Mouse (Mus musculus): ENCODE measurements around the gene Rab33b.
"Not testable (repeated sequence)": the region's sequence is repeated elsewhere in the genome, so short reads cannot be mapped to it uniquely, and the experiment has no call there.

Gene Rab33b

DNA sequence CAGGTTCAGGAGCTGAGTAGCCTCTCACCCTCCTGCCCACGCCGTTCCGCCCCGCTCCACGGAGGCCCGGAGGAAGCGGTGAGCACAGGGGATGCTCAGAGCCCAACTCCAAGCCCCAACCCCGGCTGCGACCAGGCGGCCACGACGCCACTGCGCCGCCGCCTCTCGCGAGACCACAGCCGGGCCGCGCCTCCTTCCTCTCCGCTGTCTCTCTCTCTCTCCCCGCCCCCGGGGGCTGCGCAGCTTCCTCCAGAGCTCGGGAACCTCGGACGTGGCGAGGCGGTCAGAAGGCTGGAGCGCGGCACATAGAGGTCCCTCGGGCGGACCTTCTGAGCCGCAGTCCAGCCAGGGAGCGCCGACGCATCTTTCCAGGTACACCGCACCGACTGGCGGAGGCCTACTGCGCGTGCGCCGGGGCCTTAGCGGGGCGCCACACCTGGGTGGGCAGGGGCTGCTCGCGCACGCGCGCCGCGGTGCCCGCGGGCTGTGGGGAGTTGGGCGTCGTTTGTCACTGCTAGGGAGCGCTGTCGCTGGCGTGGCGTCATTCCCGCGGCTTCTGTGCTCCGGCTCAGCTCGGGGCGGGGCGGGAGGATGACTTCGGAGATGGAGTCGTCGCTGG, at the start of gene Rab33b:
TSS of gene Rab33b (plus strand) at position 180 of the 619 bp plus-strand sequence.
- DNase-seq (ENCODE audit: low spot score in 2 of 2) = peak; percentile 98

DNA sequence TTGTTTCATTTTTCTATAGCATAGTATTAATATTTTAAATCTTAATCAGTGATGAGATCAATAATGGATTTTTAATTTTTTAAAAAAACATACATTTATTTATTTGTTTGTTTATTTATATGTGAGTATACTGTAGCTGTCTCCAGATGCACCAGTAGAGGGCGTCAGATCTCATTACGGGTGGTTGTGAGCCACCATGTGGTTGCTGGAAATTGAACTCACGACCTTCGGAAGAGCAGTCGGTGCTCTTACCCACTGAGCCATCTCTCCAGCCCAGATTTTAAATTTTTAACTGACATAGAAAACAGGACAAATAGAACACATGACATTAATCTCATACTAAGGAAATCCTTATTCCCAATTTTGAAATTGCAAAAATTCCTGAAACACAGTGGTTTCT, 49.4 kb upstream of the Rab33b start:
- not testable (repeated sequence) for DNase-seq (ENCODE audit: low spot score in 2 of 2)

DNA sequence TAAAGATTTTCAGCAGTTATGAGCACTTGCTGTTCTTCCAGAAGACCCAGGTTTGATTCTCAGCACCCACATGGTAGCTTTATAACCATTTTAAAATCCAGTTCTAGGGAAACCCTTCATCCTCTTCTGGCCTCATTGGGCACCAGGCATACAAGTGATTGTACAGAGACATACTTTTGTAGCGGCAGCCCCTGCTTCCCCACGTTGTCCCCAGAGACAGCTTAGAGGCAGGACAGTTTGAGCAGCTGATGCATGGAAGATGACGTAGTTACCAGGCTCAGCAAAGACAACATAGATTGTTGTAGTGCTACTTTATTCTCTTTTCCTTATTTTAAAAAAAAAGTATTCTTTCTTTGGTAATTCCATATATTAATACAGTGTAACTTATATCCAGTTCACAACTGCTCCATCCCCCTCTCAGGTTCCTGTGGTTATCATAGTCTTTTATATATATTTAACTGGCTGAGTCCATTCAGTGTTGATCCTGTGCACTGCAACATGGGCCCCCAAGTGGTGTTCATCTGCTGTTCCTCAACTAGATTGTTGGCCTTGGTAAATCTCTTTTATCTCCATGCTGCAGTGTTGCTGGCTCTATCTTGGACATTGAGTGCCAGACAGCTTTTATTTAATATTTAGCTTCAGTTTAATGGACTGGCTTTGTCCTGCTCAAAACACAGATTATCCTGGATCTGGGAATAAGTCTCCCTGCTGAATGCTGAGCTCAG, 48.7 kb upstream of the Rab33b start:
- DNase-seq (ENCODE audit: low spot score in 2 of 2) = no peak

DNA sequence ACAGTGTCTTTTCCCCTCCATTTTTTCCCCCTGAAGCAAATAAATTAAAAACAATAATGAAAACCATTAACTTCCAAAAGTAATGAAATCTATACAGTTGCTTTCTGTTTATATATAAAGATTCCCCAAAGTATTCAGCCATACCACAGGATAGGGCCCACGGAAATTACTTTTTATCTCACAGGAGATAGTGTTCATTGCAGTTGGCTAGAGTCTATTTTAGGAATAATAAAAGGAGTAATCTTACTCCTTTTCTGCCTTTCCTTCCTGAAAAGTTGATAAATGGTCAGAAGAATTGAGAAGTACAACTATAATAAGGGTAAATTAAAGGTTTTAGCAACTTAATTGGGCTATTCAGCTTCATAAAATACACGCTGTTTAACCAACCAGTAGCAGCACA, 15.2 kb upstream of the Rab33b start:
- DNase-seq (ENCODE audit: low spot score in 2 of 2) = no peak

DNA sequence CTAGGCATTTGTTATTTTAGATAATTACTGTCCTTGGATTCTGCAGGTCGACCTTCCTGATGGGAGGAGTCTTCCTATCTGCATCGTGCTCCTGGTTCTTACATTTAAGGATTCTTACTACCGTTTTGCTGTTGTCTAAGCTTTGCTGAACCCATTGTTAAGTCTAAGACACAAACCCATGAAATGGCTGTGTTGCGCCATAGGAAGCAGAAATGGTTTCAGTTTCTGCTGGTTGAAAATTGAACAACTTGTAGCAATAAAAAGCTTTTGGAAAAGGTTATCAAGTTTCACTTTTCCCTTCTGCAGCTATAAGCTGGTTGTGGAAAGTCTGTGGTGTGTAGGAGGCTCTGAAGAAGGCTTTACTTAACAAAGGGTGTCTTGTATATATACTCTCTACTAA, 8.0 kb upstream of the Rab33b start:
- no peak for DNase-seq (ENCODE audit: low spot score in 2 of 2)

DNA sequence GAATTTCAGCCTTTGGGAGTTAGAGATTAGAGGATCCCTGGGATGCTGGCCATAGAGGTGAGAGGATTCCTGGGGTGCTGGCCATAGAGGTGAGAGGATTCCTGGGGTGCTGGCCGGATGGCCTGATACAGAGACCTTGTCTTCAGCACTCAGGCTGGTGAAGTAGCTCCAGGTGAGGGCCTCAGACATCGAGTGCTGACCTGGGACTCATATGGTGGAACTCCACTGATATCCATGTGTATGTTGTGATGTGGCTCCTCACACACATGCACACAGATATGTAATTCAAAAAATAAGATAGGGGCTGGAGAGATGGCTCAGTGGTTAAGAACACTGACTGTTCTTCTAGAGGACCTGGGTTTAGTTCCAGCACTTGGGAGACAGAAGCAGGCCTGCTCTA, 3.8 kb upstream of the Rab33b start:
- DNase-seq (ENCODE audit: low spot score in 2 of 2) = no peak

DNA sequence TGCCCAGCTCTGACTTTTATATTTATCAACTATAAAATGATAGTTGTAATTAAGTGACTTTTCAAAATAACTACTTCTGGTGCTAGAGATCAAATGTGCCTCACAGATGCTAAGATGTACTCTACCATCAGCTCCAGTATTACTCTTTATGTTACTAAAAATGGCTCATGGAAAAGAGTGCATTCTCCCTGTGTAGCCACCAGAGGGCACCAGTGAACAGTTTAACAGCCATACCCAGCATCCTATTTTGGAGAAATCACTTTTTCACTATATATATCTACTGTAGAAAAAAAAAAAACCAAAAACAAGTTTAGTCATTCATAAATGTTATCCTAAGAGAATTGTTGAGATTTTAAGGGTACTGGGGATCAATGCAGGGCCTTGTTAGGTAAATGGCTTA, 2.7 kb upstream of the Rab33b start:
- DNase-seq (ENCODE audit: low spot score in 2 of 2) = peak; percentile 77 to 82

DNA sequence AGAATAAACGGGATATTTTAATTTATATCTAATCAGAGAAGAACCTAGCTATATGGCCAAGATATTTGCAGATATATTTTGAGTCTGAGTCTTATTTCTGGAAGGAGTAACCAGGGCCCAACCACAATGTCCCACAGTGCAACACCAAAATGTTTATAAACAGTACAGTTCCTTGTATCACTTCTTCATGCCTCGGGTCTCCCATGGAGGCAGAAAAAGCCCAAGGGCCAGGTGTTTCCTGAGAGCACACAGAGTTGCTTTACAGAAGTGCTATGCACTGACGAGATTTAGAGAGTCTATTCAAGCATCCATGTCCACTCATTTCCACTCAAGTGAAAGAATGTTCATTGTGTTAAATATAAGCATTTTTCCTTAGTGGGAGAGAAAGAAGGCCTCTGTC, 1.8 kb upstream of the Rab33b start:
- DNase-seq (ENCODE audit: low spot score in 2 of 2) = no peak

DNA sequence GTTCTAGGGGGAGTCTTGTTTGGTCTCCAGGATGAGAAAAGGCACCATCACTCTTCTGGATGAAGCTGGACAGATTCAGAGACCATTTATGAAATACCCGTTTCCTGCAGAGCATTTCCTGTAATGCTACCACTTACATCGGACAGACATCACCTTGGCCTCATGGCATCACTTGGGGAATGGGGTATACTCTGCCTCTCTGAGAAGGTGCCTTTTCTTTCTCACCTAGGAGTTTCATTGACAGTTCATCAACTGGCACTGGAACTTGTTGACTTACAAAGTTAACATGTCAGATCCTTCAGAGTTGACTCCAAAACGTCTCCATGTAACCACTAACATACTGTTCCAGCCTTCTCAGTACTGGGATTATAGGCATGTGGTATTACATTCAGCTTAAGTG, 939 bp upstream of the Rab33b start:
- DNase-seq (ENCODE audit: low spot score in 2 of 2) = no peak

DNA sequence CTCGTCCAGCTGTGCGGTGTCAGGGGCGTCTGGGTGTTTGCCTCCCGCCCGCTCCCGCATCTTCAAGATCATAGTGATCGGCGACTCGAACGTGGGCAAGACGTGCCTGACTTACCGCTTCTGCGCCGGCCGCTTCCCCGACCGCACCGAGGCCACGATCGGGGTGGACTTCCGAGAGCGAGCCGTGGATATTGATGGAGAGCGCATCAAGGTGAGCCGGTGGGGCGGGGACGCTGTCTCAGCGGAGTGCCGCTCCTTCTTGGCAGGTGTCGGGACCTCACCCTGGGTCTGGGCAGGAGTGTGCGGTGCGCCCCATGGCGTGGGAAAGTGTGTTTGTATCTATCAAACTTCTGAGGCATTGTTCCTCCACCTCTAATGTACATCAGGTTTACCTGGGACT, 650 bp downstream of the Rab33b start:
- no peak for DNase-seq (ENCODE audit: low spot score in 2 of 2)

DNA sequence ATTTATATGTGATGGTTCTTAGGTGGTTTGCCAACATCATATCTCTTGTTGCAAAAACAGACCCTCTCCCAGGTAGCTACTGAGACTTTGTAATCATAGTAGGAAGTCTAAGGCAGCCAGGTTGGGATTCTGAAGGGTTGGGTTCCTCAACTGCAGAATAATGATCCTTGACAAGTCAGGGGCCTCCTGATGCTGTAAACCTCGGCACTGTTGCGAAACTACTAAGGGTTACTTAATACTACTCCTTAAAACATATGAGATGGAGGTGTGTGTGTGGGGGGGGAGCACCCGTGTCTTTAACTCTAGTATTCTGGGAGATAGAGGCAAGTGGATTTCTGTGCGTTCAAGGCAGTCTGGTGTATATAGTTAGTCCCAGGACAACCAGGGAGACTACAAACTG, 1.6 kb downstream of the Rab33b start:
- DNase-seq (ENCODE audit: low spot score in 2 of 2) = no peak

DNA sequence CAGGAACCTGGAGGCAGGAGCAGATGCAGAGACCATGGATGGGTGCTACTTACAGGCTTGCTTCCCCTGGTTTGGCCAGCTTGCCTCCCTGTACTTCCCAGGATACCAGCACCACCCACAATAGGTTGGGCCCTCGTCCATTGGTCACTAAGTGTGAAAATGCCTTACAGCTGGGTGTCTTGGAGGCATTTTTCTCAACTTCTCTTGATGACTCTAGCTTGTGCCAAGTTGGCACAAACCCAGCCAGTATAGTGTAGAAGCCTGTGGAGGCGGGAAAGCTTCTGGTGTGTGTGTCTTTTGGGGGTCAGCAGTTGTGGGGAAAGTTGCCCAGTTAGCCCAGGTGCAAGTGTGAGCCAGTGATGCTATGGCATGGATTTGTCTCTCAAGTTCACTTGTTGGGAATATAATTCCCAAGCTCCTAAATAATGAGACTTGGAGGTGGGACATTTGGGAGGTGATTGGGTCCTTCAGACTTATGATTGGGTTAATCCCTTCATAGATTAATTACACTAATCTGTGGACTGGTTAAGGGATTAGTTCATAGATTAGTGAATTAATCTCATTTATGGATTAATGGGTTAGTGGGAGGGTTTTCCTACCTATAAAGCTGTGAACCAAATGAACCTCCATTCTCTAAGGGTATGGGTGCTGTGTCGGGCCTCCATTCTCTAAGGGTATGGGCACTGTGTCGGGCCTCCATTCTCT, 2.9 kb downstream of the Rab33b start:
- DNase-seq (ENCODE audit: low spot score in 2 of 2) = peak; percentile 57 to 61

DNA sequence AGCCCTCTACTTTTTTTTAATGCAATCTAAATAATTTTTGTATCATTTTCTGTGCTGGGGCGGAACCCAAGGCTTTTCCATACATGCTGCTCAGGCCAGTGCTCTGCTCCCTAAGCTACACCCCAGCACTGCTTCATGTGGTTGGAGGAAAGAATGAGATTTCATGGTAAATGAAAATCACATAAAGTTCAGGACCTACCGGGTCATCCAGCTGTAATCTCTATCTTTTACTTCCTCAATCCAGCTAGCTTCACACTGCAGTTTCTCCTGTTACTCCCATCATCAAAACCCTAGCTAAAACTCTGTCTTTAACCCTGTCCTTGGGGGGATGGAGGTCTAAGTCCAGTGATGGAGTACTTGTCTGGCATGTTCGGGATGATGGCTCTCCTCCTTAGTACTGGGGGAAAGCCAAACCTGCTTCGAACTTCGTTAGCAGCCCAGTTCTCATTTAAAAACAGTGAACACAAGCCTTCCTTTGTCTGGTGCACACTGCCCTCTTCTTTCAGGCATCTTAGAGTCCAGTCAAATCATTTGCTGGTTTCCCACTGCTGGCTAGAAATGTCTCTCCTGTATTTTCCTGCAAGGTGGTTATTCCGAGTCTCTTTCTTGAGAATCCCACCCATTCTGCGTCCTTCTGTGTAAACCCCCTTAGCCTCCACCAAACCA, 6.5 kb downstream of the Rab33b start:
- DNase-seq (ENCODE audit: low spot score in 2 of 2) = peak in 1 of 2 experiments; percentile 51

DNA sequence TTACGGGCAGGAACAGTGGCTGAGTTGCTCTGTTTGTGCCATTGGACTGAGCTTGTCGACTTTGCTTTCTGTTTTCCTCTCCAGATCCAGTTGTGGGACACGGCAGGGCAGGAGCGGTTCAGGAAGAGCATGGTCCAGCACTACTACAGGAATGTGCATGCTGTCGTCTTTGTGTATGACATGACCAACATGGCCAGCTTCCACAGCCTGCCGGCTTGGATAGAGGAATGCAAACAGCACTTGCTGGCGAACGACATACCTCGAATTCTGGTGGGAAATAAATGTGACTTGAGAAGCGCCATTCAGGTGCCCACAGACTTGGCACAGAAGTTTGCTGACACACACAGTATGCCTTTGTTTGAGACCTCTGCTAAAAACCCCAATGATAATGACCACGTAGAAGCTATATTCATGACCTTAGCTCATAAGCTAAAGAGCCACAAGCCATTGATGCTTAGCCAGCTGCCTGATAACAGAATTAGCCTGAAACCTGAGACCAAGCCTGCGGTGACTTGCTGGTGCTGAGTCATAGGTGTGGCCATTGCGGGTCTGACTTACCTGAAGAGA, 9.6 kb downstream of the Rab33b start:
- no peak for DNase-seq (ENCODE audit: low spot score in 2 of 2)

DNA sequence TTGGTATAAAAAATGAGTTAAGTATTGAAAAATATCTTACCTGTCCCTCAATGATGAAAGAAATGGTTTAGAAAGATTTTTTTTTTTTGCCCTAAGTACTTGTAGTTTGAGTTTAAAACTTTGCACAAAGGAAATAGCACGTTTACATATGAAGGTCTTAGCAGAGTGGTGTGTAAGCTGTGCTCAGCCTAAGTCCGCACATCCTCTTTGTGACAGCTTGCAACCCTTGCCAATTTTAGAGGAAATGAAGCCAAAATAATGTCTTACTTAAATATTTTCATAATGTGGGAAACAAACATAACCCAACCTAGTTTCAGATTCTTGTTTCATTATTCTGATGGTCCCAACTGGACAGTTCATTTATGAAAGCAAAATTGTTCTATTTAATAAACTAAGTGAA, 10.7 kb downstream of the Rab33b start:
- DNase-seq (ENCODE audit: low spot score in 2 of 2) = no peak

DNA sequence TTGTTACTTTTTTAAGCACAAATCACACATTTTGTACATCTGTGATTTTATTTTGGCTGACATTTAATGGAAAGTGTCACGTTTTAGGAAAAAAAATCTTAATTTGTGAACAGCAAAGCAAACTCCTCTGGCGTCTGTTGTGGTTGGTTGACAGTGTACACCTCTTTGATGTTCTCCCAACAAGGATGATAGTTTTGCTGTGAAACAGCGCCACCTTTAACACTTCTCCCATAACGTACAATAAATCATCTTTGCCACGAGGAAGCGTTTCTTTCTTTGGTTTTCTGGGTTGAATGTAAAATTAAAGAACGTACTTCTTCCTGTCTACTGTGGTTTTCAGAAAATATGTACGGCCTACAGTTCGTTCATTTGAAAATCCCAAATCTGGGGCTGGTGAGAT, 11.9 kb downstream of the Rab33b start:
- DNase-seq (ENCODE audit: low spot score in 2 of 2) = no peak

DNA sequence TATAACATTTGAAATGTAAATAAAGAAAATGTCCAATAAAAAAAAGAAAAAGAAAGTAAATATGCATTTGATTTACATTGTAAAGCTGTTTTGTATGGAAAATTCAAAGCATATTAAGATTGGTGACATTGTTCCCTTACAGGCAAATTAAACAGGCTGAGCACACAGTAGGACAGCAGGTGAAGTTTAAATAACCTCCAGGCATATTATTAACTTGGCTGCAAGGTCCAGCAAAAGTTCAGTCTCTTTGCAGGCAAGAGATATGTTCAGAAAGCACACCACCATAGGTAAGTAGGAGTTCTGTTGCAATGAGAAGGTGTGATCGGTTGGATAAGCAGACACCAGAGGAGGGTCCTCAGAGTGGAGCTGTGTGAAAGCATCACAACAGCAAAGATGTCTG, 14.3 kb downstream of the Rab33b start:
- no peak for DNase-seq (ENCODE audit: low spot score in 2 of 2)

DNA sequence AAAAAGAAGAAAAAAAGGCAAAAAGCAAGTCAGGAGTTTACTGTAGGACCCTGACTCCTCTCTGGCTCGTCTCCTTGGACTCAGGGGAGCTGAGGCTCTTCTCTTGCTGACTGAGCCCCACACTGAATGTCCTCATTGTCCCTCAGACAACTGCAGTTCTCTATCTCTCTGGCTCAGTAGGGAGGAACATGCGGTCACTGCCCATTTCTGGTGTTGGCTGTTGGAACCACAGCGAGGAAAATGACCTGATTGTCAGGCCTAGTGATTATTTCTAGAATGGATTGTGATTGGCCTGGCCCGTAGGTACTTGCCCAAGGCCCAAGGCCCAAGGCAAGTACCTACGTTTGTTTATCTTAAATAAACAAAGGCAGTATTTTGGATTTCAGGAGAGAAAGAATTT, 14.9 kb downstream of the Rab33b start:
- DNase-seq (ENCODE audit: low spot score in 2 of 2) = no peak

DNA sequence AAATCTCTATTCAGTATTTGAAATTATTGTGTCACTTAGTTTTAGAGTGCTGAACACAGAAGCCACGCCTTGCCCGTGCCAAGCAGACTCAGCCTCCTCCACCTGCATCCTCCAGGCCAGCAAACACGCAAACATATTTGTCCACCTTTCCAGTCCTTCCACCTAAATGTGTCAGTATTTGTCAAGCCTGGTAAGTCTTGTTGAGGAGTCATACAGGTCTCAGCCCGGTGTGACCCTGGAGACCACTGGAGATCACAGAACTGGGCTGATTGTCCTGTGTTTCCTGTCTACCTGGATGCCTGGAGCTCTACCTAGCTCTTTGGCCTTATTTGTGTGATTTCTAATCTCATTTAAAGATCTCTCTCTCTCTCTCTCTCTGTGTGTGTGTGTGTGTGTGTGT, 16.2 kb downstream of the Rab33b start:
- DNase-seq (ENCODE audit: low spot score in 2 of 2) = no peak

DNA sequence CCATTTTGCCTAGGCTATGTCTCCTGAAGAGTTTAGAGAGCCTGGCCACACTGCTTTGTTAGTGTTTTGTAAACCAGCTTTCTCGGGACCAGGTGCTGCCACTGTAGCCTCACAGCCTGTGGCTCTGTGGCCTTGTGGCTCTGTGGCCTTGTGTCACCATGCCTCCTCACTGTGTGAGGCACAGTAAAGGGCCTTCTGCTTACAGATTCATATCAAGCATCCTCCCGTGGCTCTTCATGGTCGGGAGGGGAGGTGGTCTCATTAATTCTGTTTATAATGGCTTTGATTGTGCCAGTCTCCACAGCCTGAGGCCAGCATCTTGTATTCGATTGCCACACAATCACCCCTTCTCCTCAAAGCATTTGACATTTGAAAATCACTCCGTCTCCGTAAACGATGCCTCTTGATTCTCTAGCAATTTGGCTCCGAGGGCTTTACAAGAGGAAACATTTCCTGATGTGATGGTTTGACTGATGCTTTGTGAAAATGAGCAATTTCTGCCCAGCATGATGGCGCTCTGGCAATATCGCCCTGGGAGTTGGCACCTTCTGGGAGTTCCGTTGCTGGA, 20.7 kb downstream of the Rab33b start:
- DNase-seq (ENCODE audit: low spot score in 2 of 2) = no peak

DNA sequence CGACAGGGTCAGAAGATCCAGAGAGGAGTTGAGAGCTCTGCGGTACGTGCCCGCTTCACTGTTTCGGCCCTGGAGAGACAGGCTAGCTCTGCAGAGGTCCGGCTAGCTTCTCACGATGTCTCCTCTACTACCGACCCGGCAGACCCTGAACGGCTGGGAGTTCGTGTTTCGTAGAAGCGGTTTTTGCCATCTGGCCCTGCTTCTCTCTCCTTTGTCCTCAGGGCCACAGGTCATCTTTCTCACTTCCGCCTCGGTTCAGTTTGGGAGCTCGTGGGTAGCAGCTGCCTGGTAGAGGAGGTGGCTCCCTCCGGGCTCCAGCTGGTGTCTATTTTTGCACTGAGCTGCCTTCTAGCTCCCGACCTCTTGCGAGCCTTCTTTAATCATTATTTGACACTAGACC, 21.7 kb downstream of the Rab33b start:
- no peak for DNase-seq (ENCODE audit: low spot score in 2 of 2)

DNA sequence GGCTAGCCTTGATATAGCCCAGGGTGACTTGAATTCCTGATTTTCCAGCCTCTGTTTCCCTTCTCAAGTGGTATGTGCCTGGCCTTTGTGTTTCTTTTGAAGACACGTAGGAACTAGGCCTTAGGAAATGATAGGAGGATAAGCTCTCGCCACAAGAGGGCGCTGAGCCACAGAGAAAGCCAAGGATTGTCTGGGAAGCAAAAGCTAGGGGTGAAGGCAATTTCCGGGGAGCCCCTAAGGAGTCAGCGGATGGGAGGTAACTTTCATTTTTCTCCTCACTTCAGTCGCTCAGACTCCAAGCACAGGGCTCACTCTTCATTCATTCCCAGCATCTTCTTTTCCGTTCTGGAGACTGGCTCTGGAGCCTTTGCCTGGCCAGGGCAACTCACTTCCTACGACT, 27.2 kb downstream of the Rab33b start:
- peak; percentile 70 to 84 for DNase-seq (ENCODE audit: low spot score in 2 of 2)
